Comparison of ENCODE assay signal across 10 mouse cellular contexts in the genomic region with DNA sequence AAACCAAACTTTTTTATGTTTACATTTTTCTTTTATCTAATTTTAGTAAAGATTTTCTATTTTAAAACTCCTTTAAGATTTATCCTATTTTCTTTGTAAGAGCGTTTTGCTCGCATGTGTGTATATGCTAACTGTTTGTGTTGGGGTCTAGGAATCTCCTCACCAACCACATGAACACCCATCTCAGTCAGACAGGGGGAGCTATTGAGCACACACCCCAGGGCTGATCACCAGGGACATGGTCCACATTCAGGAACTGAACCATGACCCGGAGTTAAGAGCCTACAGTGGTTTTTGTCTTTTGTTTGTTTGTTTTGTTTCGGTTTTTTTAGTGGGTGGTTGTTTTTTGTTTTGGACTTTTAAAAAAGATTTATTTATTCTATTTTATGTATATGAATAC. TPM values are rescaled to one million over a fixed set of nuclear protein-coding genes. Genes with fewer than 3 reads are reported as not detected.
A peak's percentile ranks its signal among the peaks of the same experiment; 100 is the strongest.
DNase-seq lines count a peak whose midpoint lies in the region; ATAC-seq and TF ChIP-seq lines count a peak whose summit lies in the region.
"Had no signal": no experiment of that assay in that cellular context is flagged by ENCODE, and none has a peak within 500 bp of the region (broad histone marks: within the 10 kb centered on the region; RNA-seq: fewer than 3 reads in every experiment).

No protein-coding gene starts in this region.

- H3K4me3 ChIP-seq in intestine, postnatal 0 days (ENCODE audit: low read depth, low read length) = no peak overlapping the region
- H3K4me3 ChIP-seq in intestine, embryonic 16.5 days (ENCODE audit: low read length) = no peak overlapping the region
- H3K4me3 ChIP-seq in thymus, adult 2 months (ENCODE audit: control insufficient read depth, insufficient read depth, low read length) = no peak overlapping the region
- no peak overlapping the region for H3K4me3 ChIP-seq in embryonic fibroblast, embryonic 13.5 days (ENCODE audit: insufficient read depth, low read length)
- H3K4me3 ChIP-seq: erythroblast, embryonic 14.5 days had no signal

- ATAC-seq in intestine, postnatal 0 days = no peak
- no peak for ATAC-seq in intestine, embryonic 16.5 days

- H3K27me3 ChIP-seq in intestine, postnatal 0 days (replicated peaks; ENCODE audit: control insufficient read depth, insufficient read depth, low read length) = no peaks in the 10 kb centered on the region
- H3K27me3 ChIP-seq in intestine, embryonic 16.5 days (replicated peaks; ENCODE audit: control insufficient read depth, insufficient read depth, low read length) = no peaks in the 10 kb centered on the region
- H3K27me3 ChIP-seq in thymus, adult 2 months (ENCODE audit: control insufficient read depth, insufficient read depth, low read length) = no peaks in the 10 kb centered on the region

- 84% methylated on average over 4 of the region's 4 CpGs for WGBS in intestine, postnatal 0 days
- 83% methylated on average over 4 of the region's 4 CpGs for WGBS in intestine, embryonic 16.5 days
- WGBS in thymus, adult 2 months = 68% methylated on average over 4 of the region's 4 CpGs

- peak; percentile 69 for TF ChIP-seq CTCF in intestine, postnatal 0 days (IDR thresholded peaks at IDR 0.05; ENCODE audit: low read depth)
- TF ChIP-seq CTCF in thymus, adult 2 months (IDR thresholded peaks at IDR 0.05; ENCODE audit: borderline replicate concordance, control insufficient read depth, extremely low read depth, insufficient read depth, low read length, poor library complexity) = no peak
- TF ChIP-seq CTCF in embryonic fibroblast, embryonic 13.5 days (IDR thresholded peaks at IDR 0.05; ENCODE audit: borderline replicate concordance, insufficient read depth, low read length) = peak; percentile 11; the same call in 1 of the 2 replicates

- no peak for TF ChIP-seq POLR2A in thymus, adult 2 months (IDR thresholded peaks at IDR 0.05; ENCODE audit: control insufficient read depth, extremely low read depth, insufficient read depth, low read length, poor library complexity)
- no peak for TF ChIP-seq POLR2A in embryonic fibroblast, embryonic 13.5 days (IDR thresholded peaks at IDR 0.05; ENCODE audit: low read depth, low read length)

- DNase-seq in thymus, adult 2 months = peak; percentile 19
- DNase-seq in thymus, adult 18-20 months = no peak
- no peak for DNase-seq in ovary, postnatal 10 days (ENCODE audit: low spot score)
- DNase-seq in retina, embryonic 14.5 days (ENCODE audit: low spot score) = no peak
- no peak for DNase-seq in urinary bladder, postnatal 36 days (ENCODE audit: low spot score in 2 of 2)
- DNase-seq: cerebellum, adult 8-10 months had no signal

- no peak overlapping the region for H3K4me2 ChIP-seq in intestine, postnatal 0 days (replicated peaks; ENCODE audit: low read depth)
- H3K4me2 ChIP-seq in intestine, embryonic 16.5 days (ENCODE audit: low read depth, low read length) = no peak overlapping the region

- H3K27ac ChIP-seq in intestine, postnatal 0 days (ENCODE audit: low read depth, low read length) = no peak overlapping the region
- H3K27ac ChIP-seq in intestine, embryonic 16.5 days (ENCODE audit: low read length) = no peak overlapping the region
- no peak overlapping the region for H3K27ac ChIP-seq in thymus, adult 2 months (ENCODE audit: control insufficient read depth, insufficient read depth, low read length)
- no peak overlapping the region for H3K27ac ChIP-seq in embryonic fibroblast, embryonic 13.5 days (ENCODE audit: insufficient read depth, low read length)

- H3K4me1 ChIP-seq in intestine, postnatal 0 days (replicated peaks; ENCODE audit: control insufficient read depth, insufficient read depth, low read length) = peaks cover 4% of the 10 kb centered on the region; the same call in 1 of the 2 replicates
- 0 out of 2 replicates have a peak, but pooled peaks cover 7% of the 10 kb centered on the region for H3K4me1 ChIP-seq in intestine, embryonic 16.5 days (ENCODE audit: control insufficient read depth, insufficient read depth, low read length)
- peaks cover 14% of the 10 kb centered on the region for H3K4me1 ChIP-seq in thymus, adult 2 months (replicated peaks; ENCODE audit: control insufficient read depth, insufficient read depth, low read length)
- H3K4me1 ChIP-seq in embryonic fibroblast, embryonic 13.5 days (ENCODE audit: control insufficient read depth, insufficient read depth, low read length) = no peaks in the 10 kb centered on the region

- H3K9me3 ChIP-seq in intestine, postnatal 0 days (ENCODE audit: control insufficient read depth) = no peaks in the 10 kb centered on the region
- no peaks in the 10 kb centered on the region for H3K9me3 ChIP-seq in intestine, embryonic 16.5 days (ENCODE audit: control insufficient read depth, low read length)

- H3K9ac ChIP-seq in intestine, postnatal 0 days (ENCODE audit: low read depth, low read length) = no peak overlapping the region
- no peak overlapping the region for H3K9ac ChIP-seq in intestine, embryonic 16.5 days (ENCODE audit: low read depth, low read length)

- no peaks in the 10 kb centered on the region for H3K36me3 ChIP-seq in intestine, postnatal 0 days (ENCODE audit: control insufficient read depth, insufficient read depth)
- no peaks in the 10 kb centered on the region for H3K36me3 ChIP-seq in intestine, embryonic 16.5 days (ENCODE audit: control insufficient read depth, insufficient read depth, low read length)
- no peaks in the 10 kb centered on the region for H3K36me3 ChIP-seq in thymus, adult 2 months (ENCODE audit: control insufficient read depth, insufficient read depth, low read length)

RNA-seq across cellular contexts. Expression of gene Raf1, which starts 22.3 kb away (rescaled TPM):
- 64.9 and 66.4 TPM in 2 replicates for polyA plus RNA-seq in intestine, postnatal 0 days (2015; fragmentation: Nextera tagmentation; extraction: Ambion mirVana)
- 71.4 and 75.4 TPM in 2 replicates for polyA plus RNA-seq in intestine, embryonic 16.5 days (2015; fragmentation: Nextera tagmentation; extraction: Ambion mirVana)
- 185 and 209 TPM in 2 replicates for polyA plus RNA-seq in thymus, adult 2 months (2012; rRNA removed)
- polyA plus RNA-seq in embryonic fibroblast, embryonic 13.5 days (2011; ENCODE audit: insufficient read length, low read depth, missing spikeins) = 60.5 and 69.8 TPM in 2 replicates
